Mouse (Mus musculus) T-cell, adult 2 months (primary cell): Measurements from ENCODE around the gene Gria1.

Source experiments
- DNase-seq: peaks from one replicate; pipeline ENCODE4 v3.0.0; 2022; ENCODE audit warnings: low spot score

Gria1 gene

DNA sequence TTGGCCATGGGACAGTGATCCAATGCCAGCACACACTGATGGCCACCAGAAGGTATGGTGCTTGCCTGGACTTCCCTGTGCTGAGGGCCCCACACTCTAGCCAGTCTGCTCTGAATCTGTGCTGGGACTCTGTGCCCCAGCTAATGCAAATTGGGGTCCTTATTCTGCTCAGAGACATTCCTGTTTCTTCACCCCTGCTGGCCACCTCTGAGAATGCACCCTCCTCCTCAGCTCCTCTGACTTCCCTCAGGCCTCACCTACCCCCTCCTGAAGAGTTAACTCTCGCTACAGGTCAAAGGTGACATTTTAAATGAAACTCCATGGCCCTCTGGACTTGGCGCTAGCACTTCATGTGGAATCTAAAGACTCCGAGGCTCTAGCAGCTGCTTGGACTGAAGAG is 165.4 kb downstream of the Gria1 start:
- no peak for DNase-seq

DNA sequence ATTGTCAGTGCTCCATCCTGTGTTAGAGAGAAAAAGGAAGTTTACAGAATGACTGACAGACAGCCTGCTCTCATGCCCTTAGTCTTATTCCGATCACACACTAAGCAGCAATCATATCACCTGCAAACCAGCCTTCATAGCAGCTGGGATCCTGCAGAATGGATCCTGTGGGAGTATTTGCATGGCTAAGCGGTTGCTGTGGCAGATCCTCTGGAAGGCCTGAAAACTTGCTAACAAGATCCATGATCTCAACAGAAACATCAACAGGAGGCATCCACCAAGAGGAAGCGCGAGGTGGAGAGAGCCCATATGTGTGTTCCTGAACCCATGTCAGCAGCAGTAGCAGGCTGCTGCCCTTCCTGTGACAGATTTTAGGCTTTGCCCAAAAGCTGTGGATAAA is 173.0 kb downstream of the Gria1 start:
- no peak for DNase-seq

DNA sequence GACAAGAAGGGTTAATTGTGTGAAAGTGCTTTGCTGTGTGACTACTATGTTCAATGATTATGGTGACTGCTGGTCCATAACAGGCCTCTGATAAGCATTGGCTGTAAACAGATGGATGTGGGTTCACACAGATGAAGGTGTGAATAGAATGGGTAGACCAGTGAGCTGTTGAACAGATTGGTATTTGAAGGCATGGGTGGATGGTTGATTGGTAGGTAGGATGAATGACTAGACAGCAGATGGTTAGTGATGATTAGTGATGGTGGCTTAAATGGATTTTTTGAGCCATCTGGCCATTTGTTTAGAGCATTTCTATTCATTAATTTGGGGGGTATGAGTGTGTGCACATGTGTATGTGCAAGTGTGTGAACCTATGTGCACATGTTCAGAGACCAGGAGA is 173.9 kb downstream of the Gria1 start:
- DNase-seq: no peak

DNA sequence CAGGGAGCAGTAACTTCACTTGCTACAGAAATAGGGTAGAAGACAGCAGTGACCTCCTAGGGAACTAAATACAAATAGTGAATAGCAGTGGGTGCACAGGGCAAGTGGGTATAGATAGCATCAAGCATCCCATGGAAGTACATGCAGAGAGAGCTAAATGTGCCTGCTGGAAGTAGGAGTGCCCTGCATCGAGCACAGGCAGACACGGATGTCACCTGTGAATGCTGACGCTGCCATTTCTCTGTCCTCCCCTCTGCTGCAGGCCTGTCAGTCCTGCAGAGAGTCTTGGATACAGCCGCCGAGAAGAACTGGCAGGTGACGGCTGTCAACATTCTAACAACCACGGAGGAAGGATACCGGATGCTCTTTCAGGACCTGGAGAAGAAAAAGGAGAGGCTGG is 178.2 kb downstream of the Gria1 start:
- no peak for DNase-seq

DNA sequence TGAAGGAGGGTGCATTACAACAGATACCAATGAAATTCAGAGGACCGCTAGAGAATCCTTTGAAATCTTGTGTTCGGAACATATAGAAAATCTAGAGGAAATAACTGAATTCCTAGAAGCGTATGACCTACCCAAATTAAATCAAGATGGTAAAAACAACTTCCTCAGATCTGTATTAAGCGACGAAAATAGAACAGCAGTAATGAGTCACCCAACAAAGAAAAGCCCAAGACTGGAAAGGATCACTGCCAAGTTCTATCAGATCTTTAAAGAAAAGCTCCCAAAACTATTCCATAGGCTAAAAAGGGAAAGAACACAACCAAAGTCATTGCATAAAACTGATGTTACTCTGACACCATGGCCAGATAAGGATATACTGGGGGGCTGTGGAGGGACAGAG is 183.6 kb downstream of the Gria1 start:
- no peak for DNase-seq

DNA sequence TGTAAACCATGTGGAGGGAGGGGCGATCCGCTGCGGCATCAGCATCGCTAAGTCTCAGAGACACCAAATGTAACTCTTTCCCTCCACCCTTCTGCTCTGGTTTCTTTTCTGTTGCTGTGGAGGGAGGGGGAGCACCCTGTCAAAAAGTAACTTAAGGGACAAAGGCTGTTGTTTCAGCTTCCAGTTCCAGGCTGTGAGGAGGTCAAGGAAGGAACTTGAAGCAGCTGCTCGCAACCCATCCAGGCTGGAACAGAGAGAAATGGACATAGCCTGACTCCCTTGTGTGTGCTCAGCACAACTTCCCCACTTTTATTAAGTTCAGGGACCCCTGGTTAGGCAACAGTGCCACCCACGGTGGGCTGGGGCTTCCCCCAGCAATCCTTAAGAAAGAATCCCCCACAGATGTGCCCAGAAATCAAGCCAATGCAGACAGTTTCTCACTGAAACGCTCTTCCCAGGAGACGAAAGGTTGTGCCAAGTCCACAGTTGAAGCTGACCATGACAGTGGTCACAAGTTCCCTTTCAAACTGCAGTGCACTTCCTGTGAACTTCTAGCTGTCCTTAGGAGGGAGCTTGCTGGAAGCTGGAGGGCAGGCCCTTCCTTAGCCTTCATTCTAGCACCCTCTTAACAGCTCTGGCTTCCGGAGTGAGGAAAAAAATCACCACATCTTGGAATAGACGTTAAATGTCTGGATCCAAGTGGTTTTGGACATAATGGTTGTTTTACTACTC is 190.2 kb downstream of the Gria1 start:
- DNase-seq: no peak

DNA sequence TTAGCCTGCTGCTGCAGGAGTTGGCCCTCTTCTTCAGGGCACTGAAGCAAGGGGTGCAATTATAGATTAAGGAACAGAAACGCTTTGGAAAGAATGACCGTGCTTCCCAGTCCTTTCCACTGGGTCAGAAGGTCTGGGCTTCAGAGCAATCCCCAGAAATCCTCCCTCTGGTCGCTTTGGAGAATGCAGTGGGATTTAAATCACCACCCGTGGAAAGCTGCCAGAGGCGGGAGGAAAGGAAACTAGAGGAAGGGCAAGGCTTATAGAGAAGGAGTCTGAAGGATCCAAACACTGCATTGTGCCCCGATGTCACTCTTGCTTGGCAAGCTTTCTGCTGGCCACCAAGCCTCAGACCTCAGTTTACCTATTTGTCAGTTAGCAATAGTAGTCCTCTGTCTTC is 193.2 kb downstream of the Gria1 start:
- no peak for DNase-seq

DNA sequence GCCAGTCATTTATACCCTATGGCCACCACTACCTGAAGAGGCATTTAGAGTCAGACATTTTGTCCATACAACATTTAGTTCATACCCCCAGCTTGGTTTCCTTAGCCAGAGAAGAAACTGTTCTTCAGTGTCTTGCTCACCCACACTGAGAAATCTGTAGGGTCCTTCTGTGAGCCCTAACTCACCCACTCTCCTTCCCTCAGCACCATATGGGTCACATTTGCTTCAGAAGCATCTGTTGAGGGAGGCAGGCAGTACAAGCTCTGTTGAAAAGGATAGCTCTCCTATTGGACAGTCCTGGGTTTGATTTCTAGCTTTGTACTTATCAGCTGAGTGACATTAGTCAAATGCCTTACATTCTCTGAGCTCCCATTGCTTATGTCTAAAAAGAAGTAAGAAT is 196.1 kb downstream of the Gria1 start:
- DNase-seq: no peak

DNA sequence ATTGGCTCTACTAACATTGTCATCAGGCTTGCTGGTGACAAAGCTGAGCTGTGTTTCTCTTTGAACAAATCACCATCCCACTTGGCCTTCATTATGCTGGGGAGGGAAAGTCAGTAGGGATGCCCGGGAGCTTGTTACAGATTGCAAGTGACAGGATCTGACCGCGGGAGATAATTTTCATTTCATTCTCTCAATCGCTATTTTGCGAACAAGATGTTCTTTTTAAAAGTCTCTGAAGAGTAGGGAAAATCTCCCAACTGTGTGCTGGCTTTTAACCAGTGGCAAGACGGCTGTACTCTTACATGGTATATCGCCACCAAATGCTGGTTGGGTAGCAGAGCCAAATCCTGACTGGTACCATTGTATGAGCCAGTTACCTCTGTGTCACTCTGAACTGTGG is 202.9 kb downstream of the Gria1 start:
- no peak for DNase-seq

DNA sequence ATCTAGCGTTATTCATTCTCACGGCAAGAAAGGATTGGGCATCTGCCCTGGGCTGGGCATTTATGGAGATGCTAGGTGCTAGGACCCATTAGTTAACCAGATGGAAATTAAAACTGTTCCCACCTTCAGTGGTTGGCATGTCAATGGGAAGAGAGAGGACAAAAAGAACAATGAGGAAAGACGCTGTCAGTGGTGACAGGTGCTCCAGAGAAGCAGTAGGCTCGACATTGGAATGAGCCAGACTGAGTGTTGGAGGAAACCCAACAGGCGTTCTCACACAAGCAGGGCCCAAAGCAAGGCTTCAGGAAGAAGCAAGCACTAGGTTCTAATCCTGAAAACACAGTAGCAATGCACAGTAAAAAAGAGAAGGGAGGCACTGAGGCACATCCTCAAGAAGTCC is 203.4 kb downstream of the Gria1 start:
- DNase-seq: no peak

DNA sequence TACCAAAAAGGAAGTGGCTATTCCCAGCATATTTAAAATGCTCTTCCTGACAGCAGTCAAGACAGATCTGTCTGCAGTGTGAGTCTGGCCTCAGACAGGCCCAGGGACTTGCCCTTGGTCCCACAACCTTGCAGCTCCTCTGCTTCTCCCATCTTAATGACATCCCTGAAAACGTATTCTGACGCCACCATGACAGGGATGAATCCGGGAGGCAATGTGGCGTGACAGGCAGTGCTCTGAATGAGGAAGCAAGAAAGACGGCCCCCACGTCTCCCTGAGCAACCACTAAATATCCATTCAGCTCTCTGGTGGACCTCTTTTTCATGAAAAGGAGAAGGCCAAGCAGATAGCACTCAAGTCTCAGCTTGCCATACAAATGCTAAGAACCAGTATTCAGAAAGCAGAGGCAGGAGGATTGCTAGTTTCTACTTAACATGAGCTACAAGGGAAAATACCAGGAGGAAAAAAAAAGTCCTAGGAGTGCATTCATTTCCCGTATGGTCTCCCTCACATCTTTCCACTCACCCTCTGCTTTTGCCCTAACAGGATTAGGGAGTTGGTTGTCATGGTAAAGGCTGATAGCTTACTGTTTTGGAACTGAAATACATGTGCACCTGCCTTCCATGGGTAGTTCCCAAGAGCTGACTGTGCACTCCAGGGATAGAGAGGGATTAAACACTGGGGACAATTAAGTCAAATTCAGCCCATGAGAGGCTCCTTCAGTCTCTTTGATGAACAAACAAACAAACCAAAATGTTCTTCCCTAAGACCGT is 211.8 kb downstream of the Gria1 start:
- no peak for DNase-seq

DNA sequence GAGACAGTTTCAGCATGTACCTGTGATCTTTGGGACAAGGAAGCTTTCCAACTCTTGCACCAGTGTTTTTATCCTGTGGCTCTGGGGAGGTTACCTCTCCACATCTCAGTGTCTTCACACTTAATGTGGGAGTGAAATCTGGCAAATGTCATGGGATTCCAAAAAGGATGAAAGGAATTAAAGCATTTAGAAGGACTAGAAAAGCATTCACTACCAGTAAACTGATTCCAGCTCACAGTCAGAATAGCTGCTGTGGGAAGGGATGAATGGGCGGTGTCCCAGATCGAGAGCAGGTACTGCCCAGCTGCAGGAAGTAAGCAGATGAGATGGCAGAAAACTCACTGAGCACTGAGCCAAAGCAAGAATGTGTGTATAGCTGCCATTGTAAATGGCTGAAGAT is 224.3 kb downstream of the Gria1 start:
- no peak for DNase-seq

DNA sequence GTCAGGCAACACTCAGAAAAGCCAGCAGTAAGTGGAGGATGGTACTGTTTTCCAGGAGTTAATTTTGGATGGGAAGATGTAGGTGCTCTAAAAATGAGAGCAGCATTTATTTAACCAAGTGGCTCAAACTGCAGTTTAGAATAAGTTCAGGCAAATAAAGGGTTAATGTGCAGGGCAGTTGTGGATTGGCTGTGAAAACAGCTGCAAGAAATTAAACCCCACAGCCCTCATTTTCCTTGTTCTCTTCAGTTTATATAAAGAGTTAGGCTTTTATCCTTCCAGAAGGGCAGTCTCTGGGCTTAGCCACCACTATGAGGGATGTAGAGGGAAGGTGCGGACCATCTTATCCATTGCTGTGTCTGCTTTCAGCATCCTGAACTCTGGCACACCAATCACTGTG is 225.2 kb downstream of the Gria1 start:
- DNase-seq: no peak

DNA sequence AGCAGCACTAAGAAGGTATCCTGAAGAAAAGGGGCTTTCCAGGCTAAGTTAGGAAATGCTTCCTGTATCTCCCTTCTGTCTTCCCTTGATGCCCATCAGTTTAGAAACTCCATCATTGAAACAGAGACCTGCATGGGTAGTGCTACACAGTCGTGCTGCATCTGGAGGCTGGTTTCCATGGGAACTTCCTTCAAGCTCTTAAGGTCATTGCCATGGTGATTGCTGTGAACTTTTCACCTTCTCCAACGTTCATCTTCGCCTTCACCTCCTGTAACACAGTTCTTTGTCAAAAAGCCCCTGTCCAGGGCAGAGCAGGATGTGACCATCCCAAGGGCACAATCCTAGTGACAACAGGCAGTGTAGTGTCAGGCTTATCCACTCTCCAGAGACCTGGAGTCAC is 228.6 kb downstream of the Gria1 start:
- DNase-seq: no peak

DNA sequence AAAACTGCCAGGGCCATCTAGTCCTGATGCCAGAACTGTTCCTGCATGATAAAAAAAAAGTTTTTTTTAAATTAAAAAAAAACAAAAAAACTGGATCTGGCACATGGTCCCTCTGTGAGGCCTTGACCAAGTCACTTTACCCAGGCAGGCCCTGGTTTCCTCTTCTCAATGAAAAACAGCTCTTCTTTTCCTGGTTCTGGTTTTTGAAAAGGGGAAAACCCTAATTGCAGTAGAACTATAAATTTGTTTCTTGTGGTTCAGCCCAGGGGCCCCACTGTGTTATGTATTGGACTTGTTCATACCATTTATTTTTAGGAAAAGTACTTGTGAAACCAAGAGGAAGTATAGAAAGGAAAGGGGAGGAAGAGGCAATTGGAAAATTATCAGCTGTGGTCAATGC is 232.6 kb downstream of the Gria1 start:
- DNase-seq: no peak

DNA sequence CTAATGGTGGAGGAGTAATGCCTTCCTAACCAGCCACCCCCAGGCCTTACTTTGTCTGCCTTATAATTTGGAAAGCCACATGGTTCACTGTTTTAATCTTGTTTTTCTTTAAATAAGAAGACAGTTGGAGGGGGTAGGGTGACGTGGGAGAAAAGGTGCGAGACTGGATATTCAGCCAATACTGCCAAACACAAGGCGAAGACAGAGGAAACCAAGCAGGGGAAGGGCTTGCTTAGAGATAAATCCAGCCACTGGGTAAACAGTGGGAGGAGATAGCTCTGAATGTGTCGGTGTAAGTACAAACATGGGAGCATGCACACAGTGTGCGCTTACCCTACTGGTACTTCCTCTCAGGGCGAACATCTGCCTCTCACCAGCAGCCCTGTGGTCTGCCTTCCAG is 233.4 kb downstream of the Gria1 start:
- no peak for DNase-seq

DNA sequence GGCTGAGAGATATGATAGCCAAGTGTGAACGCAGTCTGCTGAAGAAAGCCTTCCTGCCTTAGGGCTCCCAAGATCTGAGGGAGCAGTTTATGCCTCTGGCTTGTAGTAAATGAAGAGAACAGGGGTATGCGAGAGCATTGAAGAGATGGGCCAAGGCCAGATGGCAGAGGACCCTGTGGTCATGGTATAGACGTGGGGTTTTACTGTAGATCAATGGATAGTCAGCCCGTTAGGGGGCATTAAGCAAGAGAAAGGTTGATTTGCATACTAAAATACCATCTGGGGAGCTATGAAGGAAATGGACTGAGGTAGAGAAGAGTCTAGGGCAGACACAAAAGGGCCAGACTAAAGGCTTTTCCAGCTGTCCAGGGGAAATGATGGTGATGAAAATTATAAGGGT is 237.7 kb downstream of the Gria1 start:
- no peak for DNase-seq

DNA sequence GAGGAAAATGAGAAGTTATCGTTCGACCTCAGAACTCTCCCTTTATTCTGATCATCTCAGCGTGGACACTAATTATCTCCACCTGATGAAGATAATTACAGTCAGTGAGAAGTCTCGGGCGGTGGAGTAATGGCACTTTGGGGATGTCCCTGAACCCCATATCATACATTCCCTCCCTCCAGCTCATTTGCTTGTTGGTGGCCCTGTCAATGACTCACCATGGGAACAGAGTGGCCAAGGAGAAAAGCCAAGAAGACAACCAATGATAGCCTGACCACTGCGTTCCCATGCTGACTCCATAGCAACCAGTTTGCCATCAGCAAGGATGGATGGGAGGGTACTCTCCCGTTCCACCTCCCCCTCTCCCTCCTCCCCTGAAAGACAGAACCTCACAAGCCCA is 238.9 kb downstream of the Gria1 start:
- no peak for DNase-seq

DNA sequence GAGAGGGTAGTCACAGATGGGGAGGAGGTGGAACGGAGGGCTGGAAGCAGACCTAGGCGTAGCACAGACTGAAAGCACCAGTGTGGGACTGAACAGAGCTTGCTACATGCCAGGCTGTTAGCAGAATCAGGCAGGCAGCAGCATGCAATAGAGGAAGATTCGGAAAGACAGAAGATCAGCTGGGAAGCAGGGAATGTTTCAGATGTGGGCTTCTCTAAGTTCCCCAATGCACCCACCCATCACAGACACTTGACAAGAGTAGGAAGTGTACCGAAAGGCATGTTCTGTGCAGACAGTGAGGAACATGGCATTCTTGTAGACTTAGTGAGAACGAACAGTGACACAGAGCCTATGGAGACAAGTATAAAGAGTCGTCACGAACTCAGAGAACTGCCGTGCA is 260.5 kb downstream of the Gria1 start:
- no peak for DNase-seq

DNA sequence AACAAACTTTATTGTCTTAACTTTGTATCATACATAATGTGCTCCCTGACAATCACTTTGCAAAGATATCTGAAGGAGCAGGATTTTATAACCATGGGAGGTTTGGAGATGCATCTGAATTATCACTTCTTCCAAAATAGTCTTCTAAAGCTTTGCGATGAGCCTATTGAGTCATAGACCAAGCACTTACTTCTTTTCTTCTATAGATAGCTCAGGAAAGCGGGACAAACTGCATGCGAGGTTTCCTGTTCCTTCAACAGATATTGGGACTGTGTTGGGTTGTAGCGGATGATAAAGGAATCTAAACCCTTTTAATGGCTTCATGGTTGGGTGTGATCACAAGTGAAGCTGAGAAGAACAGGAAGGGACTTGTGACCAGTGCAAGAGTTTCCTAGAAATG is 263.5 kb downstream of the Gria1 start:
- DNase-seq: no peak

DNA sequence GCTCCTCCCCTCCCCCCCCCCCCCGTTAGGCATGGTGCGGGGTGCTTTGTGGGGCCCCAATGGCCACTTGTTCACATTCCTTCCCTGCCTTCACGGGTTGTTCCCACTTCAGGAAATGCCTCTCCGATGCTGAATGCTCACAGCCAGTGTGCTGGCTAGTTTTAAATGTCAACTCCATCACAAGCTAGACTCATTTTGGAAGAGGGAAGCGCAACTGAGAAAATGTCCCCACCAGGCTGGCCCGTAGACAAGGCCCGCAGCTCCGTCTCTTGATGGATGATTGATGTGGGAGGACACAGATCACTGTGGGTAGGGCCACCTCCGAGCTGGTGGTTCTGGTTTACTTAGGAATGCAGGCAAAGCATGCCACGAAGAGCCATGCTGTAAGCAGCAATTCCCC is 266.9 kb downstream of the Gria1 start:
- no peak for DNase-seq

DNA sequence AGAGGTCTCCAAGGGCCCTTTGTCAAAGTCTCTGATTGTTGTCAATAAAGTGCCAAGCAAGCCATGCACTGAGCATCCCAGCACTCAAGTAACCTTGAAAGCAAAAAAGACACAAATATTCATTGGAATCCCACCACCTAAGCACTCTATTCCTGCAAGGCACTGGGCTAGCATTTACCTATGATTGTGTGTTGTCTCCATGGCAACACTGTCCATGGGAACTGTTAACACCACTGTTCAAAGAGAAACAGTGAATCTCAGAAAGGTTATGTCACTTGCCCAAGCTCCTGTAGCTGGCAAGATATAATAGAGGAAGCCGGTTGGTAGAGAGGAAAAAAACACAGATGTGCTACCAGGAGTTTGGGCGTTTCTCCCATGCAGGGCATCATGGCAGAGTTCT is 274.9 kb downstream of the Gria1 start:
- no peak for DNase-seq

DNA sequence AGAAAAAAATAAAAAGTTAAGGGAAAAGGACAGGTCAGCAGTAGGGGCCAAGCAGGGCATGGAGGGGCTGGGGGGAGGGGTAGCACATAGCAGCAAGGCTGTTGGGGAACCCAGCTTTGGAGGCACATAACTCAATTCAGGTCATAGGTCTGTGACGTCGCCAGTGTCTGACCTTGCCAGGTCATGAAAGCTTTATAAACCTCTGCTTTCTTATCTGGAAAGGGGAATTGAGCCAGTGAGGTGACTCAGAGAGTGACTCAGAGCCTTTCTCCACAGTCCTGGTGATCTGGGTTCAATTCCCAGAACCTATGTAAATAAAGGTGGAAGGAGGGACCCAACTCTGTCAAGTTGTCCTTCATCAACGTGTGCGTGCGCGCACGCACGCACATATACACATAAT is 286.2 kb downstream of the Gria1 start:
- DNase-seq: no peak

DNA sequence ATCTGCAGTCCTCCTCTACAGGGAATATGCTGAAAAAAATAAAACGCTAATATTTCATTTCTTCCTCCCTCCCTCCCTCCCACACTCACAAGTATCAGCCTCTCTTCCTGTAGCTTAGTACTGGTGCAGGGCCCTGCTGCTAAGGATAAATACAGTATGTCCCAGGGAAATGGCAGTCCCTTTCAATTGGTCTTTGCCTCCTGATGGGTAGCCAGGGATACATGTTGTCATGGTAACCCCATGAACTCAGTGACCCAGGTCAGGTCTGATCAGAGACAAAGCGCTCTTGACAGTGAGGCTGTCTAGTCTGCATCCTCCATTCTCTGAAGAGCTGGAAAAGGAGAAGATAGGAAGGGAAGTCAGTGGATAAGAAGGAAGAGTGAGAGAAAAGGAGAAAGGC is 287.1 kb downstream of the Gria1 start:
- DNase-seq: no peak
